Mouse (Mus musculus) MEL (cell line): Measurements from ENCODE around the gene 4933436I01Rik.

Experiments used
- BHLHE40 ChIP-seq: IDR thresholded peaks from 2 replicates; pipeline ENCODE4 v1.6.1; 2012; ENCODE audit warnings: low read depth, mild to moderate bottlenecking, inconsistent platforms, low read length, improper control_type of control experiment, borderline replicate concordance
- CTCF ChIP-seq, 3 experiments: IDR thresholded peaks in 2 of 3; conservative IDR thresholded peaks in 1 of 3; 2 replicates each; pipeline ENCODE4 v1.5.1; 2011 to 2012; ENCODE audit warnings: low read length in 3 of 3, low read depth in 2 of 3, mild to moderate bottlenecking in 2 of 3, improper control_type of control experiment in 1 of 3, inconsistent platforms in 1 of 3, mixed read lengths in 1 of 3, moderate library complexity in 1 of 3; ENCODE audit not compliant: control insufficient read depth in 1 of 3, insufficient read depth in 1 of 3, poor library complexity in 1 of 3, severe bottlenecking in 1 of 3
- EP300 ChIP-seq, 2 experiments: IDR thresholded peaks; 2 replicates each; pipeline ENCODE4 v1.6.1; 2011; ENCODE audit warnings: improper control_type of control experiment in 2 of 2, low read length in 2 of 2, low read depth in 1 of 2, mild to moderate bottlenecking in 1 of 2
- HCFC1 ChIP-seq: IDR thresholded peaks from 2 replicates; pipeline ENCODE4 v1.6.1; 2012; ENCODE audit warnings: low read depth, mild to moderate bottlenecking, inconsistent platforms, low read length, improper control_type of control experiment, moderate library complexity
- MAFK ChIP-seq: IDR thresholded peaks from 2 replicates; pipeline ENCODE4 v1.6.1; 2011; ENCODE audit warnings: low read depth, mild to moderate bottlenecking, low read length, improper control_type of control experiment, borderline replicate concordance
- MAZ ChIP-seq: IDR thresholded peaks from 2 replicates; pipeline ENCODE4 v1.6.1; 2012; ENCODE audit warnings: low read depth, mild to moderate bottlenecking, inconsistent platforms, low read length, improper control_type of control experiment
- MEF2A ChIP-seq: IDR thresholded peaks from 2 replicates; pipeline ENCODE4 v1.6.1; 2014; ENCODE audit warnings: low read depth, mild to moderate bottlenecking, inconsistent platforms, low read length, improper control_type of control experiment; ENCODE audit not compliant: poor library complexity, insufficient replicate concordance, severe bottlenecking; ENCODE audit errors: extremely low read depth
- POLR2A ChIP-seq, 2 experiments: IDR thresholded peaks; 2 replicates each; pipeline ENCODE4 v1.6.1; 2011 to 2012; ENCODE audit warnings: low read length in 2 of 2, mild to moderate bottlenecking in 2 of 2, control low read depth in 1 of 2, improper control_type of control experiment in 1 of 2, low read depth in 1 of 2, moderate library complexity in 1 of 2; ENCODE audit not compliant: control insufficient read depth in 1 of 2, insufficient read depth in 1 of 2, poor library complexity in 1 of 2
- SMC3 ChIP-seq: IDR thresholded peaks from 2 replicates; pipeline ENCODE4 v1.6.1; 2011; ENCODE audit warnings: low read depth, low read length, improper control_type of control experiment
- UBTF ChIP-seq: IDR thresholded peaks from 2 replicates; pipeline ENCODE4 v1.6.1; 2012; ENCODE audit warnings: low read depth, mild to moderate bottlenecking, inconsistent platforms, low read length, improper control_type of control experiment, moderate library complexity, borderline replicate concordance; ENCODE audit not compliant: insufficient read depth

DNA sequence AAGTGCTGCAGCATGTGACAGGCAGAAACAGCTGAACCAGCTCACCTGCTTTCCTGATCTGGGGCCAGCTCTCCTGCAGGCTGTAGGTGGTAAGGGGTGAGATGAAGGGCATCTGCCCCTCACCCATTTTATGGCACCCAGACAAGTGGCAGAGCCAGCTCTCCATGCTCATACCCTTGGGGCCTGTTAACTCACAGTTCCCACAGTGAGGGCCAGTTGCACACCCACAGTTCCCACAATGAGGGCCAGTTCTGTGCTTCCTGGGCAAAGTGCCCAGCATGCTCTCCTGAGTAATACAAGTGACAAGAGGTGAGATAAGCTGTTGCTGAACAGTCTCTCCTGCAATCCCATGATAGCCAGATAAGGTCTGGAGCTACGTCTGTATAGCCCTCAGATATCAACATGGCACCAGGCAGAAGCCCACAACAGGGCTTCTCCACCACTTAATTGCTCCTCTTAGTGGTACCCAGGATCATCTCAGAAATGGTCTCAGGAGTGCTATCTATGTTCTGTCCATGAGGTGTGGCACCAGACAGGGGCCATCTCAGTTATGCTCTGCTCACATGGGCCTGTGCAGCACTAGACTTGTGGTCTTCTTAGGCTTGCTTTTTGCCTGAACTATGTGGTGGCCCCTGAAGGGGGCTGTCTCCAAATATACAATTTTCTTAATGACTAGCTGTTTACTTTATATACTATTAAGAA is 3.7 kb upstream of the 4933436I01Rik start:
- TF ChIP-seq HCFC1 (no peak), POLR2A (IDR thresholded peaks at IDR 0.05; ENCODE audit: control insufficient read depth in 1 of 2, insufficient read depth in 1 of 2, low read depth in 1 of 2, low read length in 2 of 2, poor library complexity in 1 of 2) (no peak), SMC3 (no peak), BHLHE40 (no peak), MAFK (no peak), CTCF (IDR thresholded peaks at IDR 0.05 in 2 of 3, conservative IDR thresholded peaks at IDR 0.05 in 1 of 3; ENCODE audit: control insufficient read depth in 1 of 3, insufficient read depth in 1 of 3, low read depth in 2 of 3, low read length in 3 of 3, poor library complexity in 1 of 3, severe bottlenecking in 1 of 3) (no peak), UBTF (no peak), MEF2A (no peak), EP300 (IDR thresholded peaks at IDR 0.05; ENCODE audit: low read depth in 1 of 2, low read length in 2 of 2) (no peak), MAZ (no peak)
